Mouse (Mus musculus) brain, embryonic 14.5 days (tissue): Measurements from ENCODE around the gene Osbpl10. TPM values are rescaled to one million over a fixed set of nuclear protein-coding genes. Genes with fewer than 3 reads are reported as not detected.
A peak's percentile ranks its signal among the peaks of the same experiment; 100 is the strongest.

ENCODE experiments used
- DNase-seq: peaks from one replicate; pipeline ENCODE4 v3.0.0-alpha.2; 2011; ENCODE audit warnings: low read depth
- CTCF ChIP-seq: fragments of 200-500 bp; IDR thresholded peaks from 2 replicates; pipeline ENCODE4 v1.5.1; 2012; ENCODE audit warnings: inconsistent platforms, mild to moderate bottlenecking, moderate library complexity, borderline replicate concordance; ENCODE audit not compliant: insufficient read depth, insufficient read length; ENCODE audit errors: extremely low read depth
- POLR2A ChIP-seq: fragments of 200-500 bp; IDR thresholded peaks from 2 replicates; pipeline ENCODE4 v1.6.1; 2012; ENCODE audit warnings: mild to moderate bottlenecking, inconsistent platforms, borderline replicate concordance; ENCODE audit not compliant: poor library complexity, insufficient read depth, insufficient read length, severe bottlenecking; ENCODE audit errors: extremely low read depth
- polyA plus RNA-seq: library from polyadenylated mRNA; depleted of rRNA; stranded (reverse); fragments of >200 nt; gene quantifications from 2 replicates; pipeline ENCODE4 v1.2.3, GENCODE M21; 2012

The Osbpl10 gene
- polyA plus RNA-seq, 1 experiment = 7.3 TPM

DNA sequence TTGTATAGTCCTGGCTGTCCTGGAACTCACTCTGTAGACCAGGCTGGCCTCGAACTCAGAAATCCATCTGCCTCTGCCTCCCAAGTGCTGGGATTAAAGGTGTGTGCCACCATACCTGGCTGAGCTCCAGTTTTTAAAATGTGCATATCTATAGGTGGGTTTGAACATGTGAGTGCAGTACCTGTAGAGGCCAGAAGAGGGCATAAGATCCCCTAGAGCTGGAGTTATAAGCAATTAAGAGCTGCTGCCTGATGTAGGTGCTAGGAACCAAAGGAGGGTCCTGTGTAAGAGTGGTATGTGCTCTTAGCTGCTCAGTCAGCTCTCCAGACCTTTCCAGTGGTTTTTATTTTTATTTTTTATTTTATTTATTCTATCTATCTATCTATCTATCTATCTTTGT is 86.5 kb downstream of the Osbpl10 start:
- no peak for DNase-seq
- no peak; the same call in 1 of the 2 replicates for TF ChIP-seq CTCF
- no peak for TF ChIP-seq POLR2A

DNA sequence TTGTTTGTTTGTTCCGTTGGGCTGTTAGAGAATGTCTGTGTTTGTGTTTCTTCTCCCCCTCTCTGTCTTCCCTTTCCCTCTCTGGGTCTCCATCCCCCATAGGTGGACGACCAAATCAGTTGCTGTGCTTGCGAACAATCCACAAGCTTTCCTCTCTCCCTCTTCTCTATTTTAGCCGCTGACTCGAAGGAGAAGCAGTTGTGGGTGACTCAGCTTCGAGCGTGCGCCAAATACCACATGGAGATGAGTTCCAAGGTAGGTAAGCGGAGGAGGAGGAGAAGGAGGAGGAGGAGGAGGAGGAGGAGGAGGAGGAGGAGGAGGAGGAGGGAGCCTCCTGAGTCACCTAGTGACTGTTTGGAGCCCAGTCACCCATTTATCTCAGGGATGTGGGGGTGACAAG is 88.7 kb downstream of the Osbpl10 start:
- TF ChIP-seq POLR2A (no peak), CTCF (no peak)
- DNase-seq = no peak

DNA sequence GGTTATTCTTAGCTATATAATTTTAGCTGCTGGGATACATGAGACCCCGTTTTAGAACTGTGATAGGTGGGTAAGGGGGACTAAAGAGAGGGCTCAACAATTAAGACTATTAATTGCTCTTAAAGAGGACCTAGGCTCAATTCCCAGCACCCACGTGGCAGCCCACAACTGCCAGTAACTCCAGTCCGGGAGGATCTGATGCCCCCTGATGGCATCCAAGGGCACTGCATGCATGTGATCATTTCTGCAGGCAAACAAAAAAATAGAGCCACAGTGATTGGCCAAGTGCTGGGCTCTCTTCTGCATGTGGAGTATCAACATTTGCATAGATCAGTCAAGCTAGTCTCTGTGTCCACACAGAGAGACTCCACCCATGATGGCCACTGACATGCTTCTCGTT is 96.8 kb downstream of the Osbpl10 start:
- TF ChIP-seq CTCF = no peak
- no peak for TF ChIP-seq POLR2A
- DNase-seq = no peak

DNA sequence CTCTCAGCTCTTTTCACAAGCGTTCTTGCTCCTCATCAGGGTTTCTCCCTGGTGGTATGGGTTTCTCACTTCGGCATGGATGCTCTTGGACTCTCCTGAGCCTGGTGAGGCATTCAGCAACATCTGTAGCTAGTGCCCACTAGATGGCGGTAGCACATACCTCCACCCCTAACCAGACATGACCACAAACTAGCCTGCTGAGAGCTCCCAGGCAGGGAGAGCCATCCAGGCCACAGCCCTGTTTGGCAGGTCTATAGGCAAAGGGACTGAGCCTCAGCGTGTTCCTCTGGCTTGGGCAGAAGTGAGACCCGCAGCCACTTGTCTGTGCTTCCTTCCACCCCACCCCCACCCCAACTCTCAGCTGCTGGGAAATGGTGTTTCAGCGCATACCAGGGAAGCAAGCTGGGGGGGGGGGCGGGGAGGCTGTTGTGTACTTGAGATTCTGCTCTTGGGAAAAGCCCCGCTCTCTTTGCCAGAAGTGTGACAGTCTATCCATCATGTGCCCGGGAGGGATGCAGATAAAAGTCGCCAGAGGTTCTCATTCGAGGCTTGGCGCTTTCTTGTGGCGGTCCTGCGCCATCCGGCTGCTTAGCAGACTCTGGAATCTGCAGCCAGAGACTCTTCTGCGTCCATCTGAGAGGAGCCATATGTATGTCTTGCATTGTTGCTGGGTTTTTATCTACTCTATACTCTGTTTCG is 110.1 kb downstream of the Osbpl10 start:
- TF ChIP-seq POLR2A (no peak), CTCF (peak; percentile 87)

DNA sequence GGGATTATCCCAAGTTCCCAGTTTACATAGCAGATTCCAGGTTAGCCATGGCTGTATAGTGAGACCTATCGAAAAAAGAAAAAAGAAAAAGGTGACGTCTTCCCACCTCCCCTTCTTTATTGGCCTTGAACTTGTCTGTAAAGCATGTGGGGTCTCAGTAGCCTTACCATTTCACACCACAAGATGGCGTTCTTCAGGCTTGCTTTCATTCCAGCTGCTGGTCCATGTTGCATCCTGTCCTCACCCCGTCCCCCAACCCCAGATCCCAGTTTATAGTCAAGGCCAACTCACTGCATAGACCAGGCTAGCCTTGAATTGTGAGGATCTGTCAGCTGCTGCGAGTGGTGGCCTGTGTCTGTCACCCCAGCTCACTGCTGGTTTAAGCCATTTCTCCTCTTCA is 111.3 kb downstream of the Osbpl10 start:
- DNase-seq = no peak
- TF ChIP-seq CTCF (peak; percentile 33; the same call in 1 of the 2 replicates), POLR2A (no peak)

More for the DNA sequence above, 110.1 kb downstream of the Osbpl10 start:
- DNase-seq = peak; percentile 92

DNA sequence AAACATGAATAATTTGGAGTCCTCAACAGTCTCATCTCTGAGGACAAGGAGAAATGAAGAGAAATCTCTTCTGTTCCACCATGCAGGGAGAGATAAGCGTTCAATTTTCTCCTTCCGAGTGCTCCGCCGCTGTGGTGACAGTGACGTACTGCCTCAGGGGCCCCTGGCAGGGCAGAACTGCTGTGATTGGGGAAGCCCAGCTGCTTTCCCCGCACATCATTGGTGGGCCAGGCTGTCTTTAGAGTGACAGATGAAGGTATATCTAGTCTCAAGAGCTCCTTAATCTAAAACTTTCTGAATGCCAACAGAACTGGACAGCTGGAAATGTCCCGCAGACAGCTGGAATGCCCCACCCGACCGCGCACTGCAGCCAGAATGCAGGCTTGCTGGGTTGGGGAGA is 118.1 kb downstream of the Osbpl10 start:
- TF ChIP-seq CTCF = no peak
- TF ChIP-seq POLR2A = no peak
- peak; percentile 25 for DNase-seq

DNA sequence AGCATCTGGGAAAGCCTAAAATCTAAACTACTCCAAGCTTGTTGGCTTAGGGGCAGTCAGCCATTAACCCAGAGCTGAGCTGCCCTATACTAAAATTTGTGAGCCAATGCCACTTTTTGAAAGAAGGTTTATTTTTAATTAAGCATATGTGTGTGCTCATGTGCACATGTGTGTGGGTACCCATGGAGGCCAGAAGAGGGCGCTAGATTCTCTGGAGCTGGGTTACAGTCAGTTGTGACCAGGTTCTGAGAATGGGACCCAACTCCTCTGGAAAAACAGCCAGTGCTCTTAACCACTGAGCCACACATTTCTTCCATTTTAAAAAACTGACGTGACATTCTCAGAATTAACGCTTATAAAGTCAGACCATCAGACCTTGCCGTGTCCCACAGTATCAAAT is 119.0 kb downstream of the Osbpl10 start:
- no peak for DNase-seq
- TF ChIP-seq CTCF (peak; percentile 8; the same call in 1 of the 2 replicates), POLR2A (no peak)

DNA sequence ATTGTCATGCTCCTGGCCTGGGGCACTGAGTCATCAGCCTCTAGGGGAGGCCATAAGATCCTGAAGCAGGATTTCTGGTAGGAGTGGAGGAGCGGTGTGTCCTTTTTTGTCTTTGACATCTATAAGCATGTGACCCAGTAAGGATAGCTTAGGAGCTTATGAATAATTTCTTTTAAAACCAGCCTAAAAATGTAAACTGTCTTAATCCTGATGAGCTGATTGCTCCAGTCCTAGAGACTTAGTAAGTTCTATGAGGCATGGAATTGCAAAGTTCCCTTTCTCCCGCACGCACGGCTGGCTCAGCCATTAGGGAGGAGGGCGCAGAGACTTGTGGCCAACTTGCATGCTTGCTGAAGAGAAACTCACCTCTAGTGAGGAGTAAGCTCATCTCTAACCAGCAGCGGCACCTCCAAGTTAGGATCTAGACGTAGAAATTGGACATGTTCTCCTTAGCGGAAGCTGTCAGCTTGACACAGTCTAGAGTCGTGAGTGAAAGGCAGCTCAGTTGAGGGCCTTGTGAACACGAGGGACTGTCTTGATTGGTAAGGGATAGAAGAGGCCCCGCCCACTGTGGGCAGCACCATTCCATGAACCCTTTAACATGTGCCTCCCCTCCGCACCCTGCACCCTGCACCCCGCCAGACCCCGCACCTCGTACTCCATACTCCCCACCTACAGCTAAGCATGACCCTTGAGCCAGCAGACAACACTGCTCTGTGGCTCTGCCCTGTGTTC is 122.0 kb downstream of the Osbpl10 start:
- no peak for DNase-seq
- TF ChIP-seq POLR2A = no peak
- no peak for TF ChIP-seq CTCF

DNA sequence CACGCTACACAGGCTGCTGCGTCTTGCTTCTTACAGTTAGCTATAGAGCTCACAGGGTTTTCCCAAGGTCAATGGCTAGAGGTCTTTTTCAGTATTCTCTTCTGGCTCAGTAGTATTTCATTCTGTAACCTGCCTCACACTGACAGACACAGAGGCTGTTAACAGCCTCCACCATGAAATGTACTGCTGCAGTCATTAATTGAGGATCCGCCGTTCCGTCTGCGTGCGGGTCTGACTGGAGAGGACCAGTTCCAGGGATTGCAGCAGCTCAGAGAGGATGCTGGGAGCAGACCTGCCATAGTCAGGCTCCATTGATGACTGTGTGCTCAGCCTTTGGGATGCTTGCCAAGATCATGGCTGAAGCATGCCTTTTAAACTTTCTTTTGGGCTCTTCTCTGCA is 129.1 kb downstream of the Osbpl10 start:
- TF ChIP-seq CTCF = no peak
- TF ChIP-seq POLR2A = no peak
- peak; percentile 84 for DNase-seq

DNA sequence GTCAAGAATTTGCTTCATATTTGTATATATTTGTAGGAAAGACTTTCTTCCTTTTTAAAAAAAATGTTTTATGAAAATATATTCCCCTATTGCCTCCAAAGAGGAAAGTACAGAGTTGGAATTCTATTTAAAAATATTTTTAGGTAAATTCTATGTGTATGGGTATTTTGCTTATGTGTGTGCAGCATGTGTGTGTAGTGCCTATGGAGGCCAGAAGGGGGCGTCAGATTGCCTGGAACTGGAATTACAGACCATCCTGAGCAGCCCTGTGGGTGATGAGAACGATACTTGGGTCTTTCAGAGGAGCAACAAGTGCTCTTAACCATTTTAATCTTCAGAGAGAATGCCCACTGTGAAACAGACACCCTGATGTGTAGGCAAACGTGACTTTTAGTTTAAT is 132.3 kb downstream of the Osbpl10 start:
- TF ChIP-seq CTCF = no peak; the same call in 1 of the 2 replicates
- TF ChIP-seq POLR2A = no peak
- no peak for DNase-seq

DNA sequence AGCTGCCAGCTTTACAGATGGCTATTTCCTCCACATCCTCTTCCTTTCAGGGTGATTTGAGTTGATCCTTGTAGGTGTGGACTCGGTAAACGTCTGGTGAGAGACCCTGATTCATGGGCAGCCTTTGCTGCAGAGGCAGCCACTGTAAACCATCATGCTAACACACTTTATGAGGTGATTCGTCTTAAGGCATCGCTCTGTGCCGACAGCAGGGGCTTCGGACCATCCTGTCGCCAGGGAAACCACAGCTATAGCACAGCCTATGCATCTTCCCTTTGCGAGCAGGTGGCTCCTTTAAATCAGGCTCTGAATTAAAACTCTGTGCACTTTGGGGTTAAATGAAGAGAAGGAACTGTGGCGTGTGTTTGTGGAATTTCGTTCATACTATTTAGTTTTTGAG is 138.9 kb downstream of the Osbpl10 start:
- TF ChIP-seq POLR2A (no peak), CTCF (no peak)
- DNase-seq = no peak
